Mouse (Mus musculus): ENCODE measurements around the gene Prpf3. TPM values are rescaled to one million over a fixed set of nuclear protein-coding genes. Genes with fewer than 3 reads are reported as not detected.
"Not testable (repeated sequence)": the region's sequence is repeated elsewhere in the genome, so short reads cannot be mapped to it uniquely, and the experiment has no call there.

Prpf3 gene
- polyA plus RNA-seq, 1 experiment: 32.5 TPM

- Histone ChIP-seq H3K4me1 (replicated peaks; ENCODE audit: control insufficient read depth, insufficient read depth, low read length) (peaks cover 10% of the 10 kb centered on the region), H3K36me3 (ENCODE audit: control insufficient read depth, insufficient read depth, low read length) (0 out of 2 replicates have a peak, but pooled peaks cover 4% of the 10 kb centered on the region), H3K27me3 (ENCODE audit: control insufficient read depth, insufficient read depth, low read length) (peaks cover 11% of the 10 kb centered on the region; the same call in 1 of the 2 replicates), H3K27ac (ENCODE audit: control insufficient read depth, insufficient read depth, low read length) (no peak overlapping the region), H3K4me3 (ENCODE audit: control insufficient read depth, insufficient read depth, low read length) (no peak overlapping the region)
- 66% methylated on average over 13 of the region's 13 CpGs for WGBS
- TF ChIP-seq CTCF (IDR thresholded peaks at IDR 0.05; ENCODE audit: borderline replicate concordance, control insufficient read depth, extremely low read depth, insufficient read depth, low read length, poor library complexity): no peak
- TF ChIP-seq POLR2A (IDR thresholded peaks at IDR 0.05; ENCODE audit: control insufficient read depth, extremely low read depth, insufficient read depth, low read length, poor library complexity): no peak
- no peak for DNase-seq
These were observed 44.3 kb upstream of the Prpf3 start for GRCm38 (mm10) chr3:95899800-95900524.

- not testable (repeated sequence) for H3K36me3 ChIP-seq (ENCODE audit: control insufficient read depth, insufficient read depth, low read length); H3K27ac ChIP-seq (ENCODE audit: control insufficient read depth, insufficient read depth, low read length); H3K4me3 ChIP-seq (ENCODE audit: control insufficient read depth, insufficient read depth, low read length); H3K27me3 ChIP-seq (ENCODE audit: control insufficient read depth, insufficient read depth, low read length); DNase-seq
- 95% methylated on average over 7 of the region's 7 CpGs for WGBS
- H3K4me1 ChIP-seq (replicated peaks; ENCODE audit: control insufficient read depth, insufficient read depth, low read length): peaks cover 28% of the 10 kb centered on the region
These were observed 39.8 kb upstream of the Prpf3 start for GRCm38 (mm10) chr3:95895501-95895900.

GRCm38 (mm10) chr3:95894317-95895160 lies 38.9 kb upstream of the Prpf3 start:
- WGBS: 6% methylated on average over 16 of the region's 16 CpGs
- no peaks in the 10 kb centered on the region for H3K27me3 ChIP-seq (ENCODE audit: control insufficient read depth, insufficient read depth, low read length)
- H3K4me1 ChIP-seq (replicated peaks; ENCODE audit: control insufficient read depth, insufficient read depth, low read length): peaks cover 28% of the 10 kb centered on the region
- H3K4me3 ChIP-seq (ENCODE audit: control insufficient read depth, insufficient read depth, low read length): peak overlapping the region; percentile 89
- TF ChIP-seq POLR2A (IDR thresholded peaks at IDR 0.05; ENCODE audit: control insufficient read depth, extremely low read depth, insufficient read depth, low read length, poor library complexity) (no peak), CTCF (IDR thresholded peaks at IDR 0.05; ENCODE audit: borderline replicate concordance, control insufficient read depth, extremely low read depth, insufficient read depth, low read length, poor library complexity) (no peak)
- 0 out of 2 replicates have a peak, but pooled peaks cover 4% of the 10 kb centered on the region for H3K36me3 ChIP-seq (ENCODE audit: control insufficient read depth, insufficient read depth, low read length)
- DNase-seq: peak; percentile 22
- peak overlapping the region; percentile 38; the same call in 1 of the 2 replicates for H3K27ac ChIP-seq (ENCODE audit: control insufficient read depth, insufficient read depth, low read length)

DNA sequence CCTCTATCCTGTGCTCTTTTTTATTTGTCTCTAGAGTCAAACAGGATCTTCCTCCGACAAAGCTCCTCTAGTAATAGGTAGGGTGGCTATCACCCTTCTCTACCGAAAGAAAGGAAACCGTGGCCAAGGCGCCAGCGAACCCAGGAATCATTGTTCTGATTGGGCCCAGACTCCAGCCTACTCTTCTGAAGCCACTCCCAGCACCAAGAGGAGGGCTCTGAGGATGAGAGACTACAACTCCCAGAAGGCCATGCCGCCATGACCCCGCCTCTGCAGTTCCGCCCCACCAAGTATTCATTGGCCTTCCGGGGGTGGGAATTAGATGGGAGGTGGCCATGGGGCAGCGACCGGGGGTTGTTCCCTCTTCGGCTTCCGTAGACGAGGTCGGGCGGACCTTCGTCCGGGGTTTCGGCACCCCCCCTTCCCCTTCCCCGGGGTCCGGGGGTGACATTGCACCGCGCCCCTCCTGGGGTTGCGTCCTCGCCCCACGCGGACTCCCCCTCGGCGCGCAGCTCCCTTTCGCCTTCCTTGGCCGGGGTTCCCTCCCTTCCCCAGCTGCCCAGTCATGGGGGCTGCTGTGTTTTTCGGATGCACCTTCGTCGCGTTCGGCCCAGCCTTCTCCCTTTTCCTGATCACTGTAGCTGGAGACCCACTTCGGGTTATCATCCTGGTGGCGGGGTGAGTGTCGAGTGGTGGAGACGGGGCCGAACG lies 38.1 kb upstream of the Prpf3 start, which contains the start of gene Aph1a:
Aph1a (plus strand) TSS at position 364 of the 711 bp plus-strand sequence.
- not testable (repeated sequence) for H3K27me3 ChIP-seq (ENCODE audit: control insufficient read depth, insufficient read depth, low read length); H3K36me3 ChIP-seq (ENCODE audit: control insufficient read depth, insufficient read depth, low read length)
- H3K27ac ChIP-seq (ENCODE audit: control insufficient read depth, insufficient read depth, low read length): peak within 1 kb of the TSS; percentile 38; the same call in 1 of the 2 replicates
- peak within 1 kb of the TSS; percentile 89 for H3K4me3 ChIP-seq (ENCODE audit: control insufficient read depth, insufficient read depth, low read length)
- peak; percentile 43 for TF ChIP-seq POLR2A (IDR thresholded peaks at IDR 0.05; ENCODE audit: control insufficient read depth, extremely low read depth, insufficient read depth, low read length, poor library complexity)
- peak; percentile 39; the same call in 1 of the 2 replicates for TF ChIP-seq CTCF (IDR thresholded peaks at IDR 0.05; ENCODE audit: borderline replicate concordance, control insufficient read depth, extremely low read depth, insufficient read depth, low read length, poor library complexity)
- H3K4me1 ChIP-seq (replicated peaks; ENCODE audit: control insufficient read depth, insufficient read depth, low read length): peaks cover 28% of the 10 kb centered on the region
- under 1% methylated on average over 27 of the region's 43 CpGs for WGBS
- peak; percentile 95 for DNase-seq

GRCm38 (mm10) chr3:95893126-95893525 lies 37.4 kb upstream of the Prpf3 start:
- Histone ChIP-seq H3K27ac (ENCODE audit: control insufficient read depth, insufficient read depth, low read length) (peak overlapping the region; percentile 22; the same call in 1 of the 2 replicates), H3K36me3 (ENCODE audit: control insufficient read depth, insufficient read depth, low read length) (0 out of 2 replicates have a peak, but pooled peaks cover 4% of the 10 kb centered on the region), H3K4me1 (replicated peaks; ENCODE audit: control insufficient read depth, insufficient read depth, low read length) (peaks cover 28% of the 10 kb centered on the region), H3K4me3 (ENCODE audit: control insufficient read depth, insufficient read depth, low read length) (no peak overlapping the region), H3K27me3 (ENCODE audit: control insufficient read depth, insufficient read depth, low read length) (no peaks in the 10 kb centered on the region)
- TF ChIP-seq POLR2A (IDR thresholded peaks at IDR 0.05; ENCODE audit: control insufficient read depth, extremely low read depth, insufficient read depth, low read length, poor library complexity): no peak
- no peak for TF ChIP-seq CTCF (IDR thresholded peaks at IDR 0.05; ENCODE audit: borderline replicate concordance, control insufficient read depth, extremely low read depth, insufficient read depth, low read length, poor library complexity)
- no peak for DNase-seq
- 7% methylated on average over 7 of the region's 7 CpGs for WGBS

All from thymus, adult 2 months (tissue).